Mouse (Mus musculus): ENCODE results near the gene Snap23. TPM values are rescaled to one million over a fixed set of nuclear protein-coding genes. Genes with fewer than 3 reads are reported as not detected.

Snap23 gene
- polyA plus RNA-seq, 1 experiment from 2014 or later, result 43.5 TPM

DNA sequence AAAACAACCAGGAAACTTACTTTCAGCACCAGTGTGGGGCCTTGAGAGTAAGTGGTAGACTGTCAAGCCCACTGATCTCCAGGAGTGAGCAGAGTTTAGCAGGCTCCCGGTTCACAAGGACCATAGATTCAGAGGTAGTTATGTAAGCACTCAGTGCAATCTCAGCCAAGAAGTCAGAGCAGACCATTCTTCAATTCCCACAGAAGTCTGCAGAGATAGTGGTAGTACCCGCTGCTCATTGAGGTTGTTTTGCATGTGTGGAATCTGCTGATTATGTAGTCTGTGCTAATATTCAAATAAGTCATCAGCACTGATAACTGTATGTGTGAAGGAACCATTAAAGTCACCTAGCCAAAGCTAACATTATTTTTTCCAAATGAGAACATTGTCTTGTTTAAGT is 63.2 kb downstream of the Snap23 start:
- 0 out of 2 replicates have a peak, but pooled peaks cover 11% of the 10 kb centered on the region for H3K36me3 ChIP-seq
- peaks cover 11% of the 10 kb centered on the region; the same call in 1 of the 2 replicates for H3K4me1 ChIP-seq
- no peak overlapping the region for H3K4me3 ChIP-seq (replicated peaks)
- H3K9me3 ChIP-seq, result no peaks in the 10 kb centered on the region
- H3K4me2 ChIP-seq, result peak overlapping the region; percentile 78; the same call in 1 of the 2 replicates
- no peak overlapping the region for H3K9ac ChIP-seq
- H3K27me3 ChIP-seq (replicated peaks), result no peaks in the 10 kb centered on the region
- 61% methylated on average over 2 of the region's 2 CpGs for WGBS
- H3K27ac ChIP-seq, result no peak overlapping the region
- ATAC-seq (ENCODE audit: insufficient read depth, low FRiP score, low read depth), result no peak

DNA sequence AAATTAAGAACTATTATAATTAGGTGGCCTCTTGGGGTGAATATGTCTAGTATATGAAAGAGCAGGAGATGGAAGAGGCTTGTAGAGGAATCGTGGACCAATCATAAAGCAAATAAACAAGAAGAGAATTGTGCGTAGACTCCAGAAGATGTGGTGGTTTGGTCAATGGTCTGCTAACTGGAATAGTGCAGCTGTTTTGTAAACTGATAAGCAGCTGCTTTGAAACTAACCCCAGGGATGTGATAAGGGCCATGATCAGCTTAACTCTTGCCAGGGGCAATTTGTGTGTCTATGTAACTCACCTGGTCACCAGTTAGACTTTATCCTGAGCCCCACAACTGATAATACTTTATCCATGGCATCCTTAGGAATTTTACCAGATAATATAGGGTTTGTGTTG is 64.0 kb downstream of the Snap23 start:
- no peak for ATAC-seq (ENCODE audit: insufficient read depth, low FRiP score, low read depth)
- H3K27me3 ChIP-seq (replicated peaks), result no peaks in the 10 kb centered on the region
- WGBS, result 66% methylated on average over 2 of the region's 2 CpGs
- H3K9ac ChIP-seq, result no peak overlapping the region
- H3K36me3 ChIP-seq, result 0 out of 2 replicates have a peak, but pooled peaks cover 11% of the 10 kb centered on the region
- no peaks in the 10 kb centered on the region for H3K9me3 ChIP-seq
- H3K4me2 ChIP-seq, result no peak overlapping the region
- H3K4me3 ChIP-seq (replicated peaks), result no peak overlapping the region
- peaks cover 11% of the 10 kb centered on the region; the same call in 1 of the 2 replicates for H3K4me1 ChIP-seq
- H3K27ac ChIP-seq, result no peak overlapping the region

DNA sequence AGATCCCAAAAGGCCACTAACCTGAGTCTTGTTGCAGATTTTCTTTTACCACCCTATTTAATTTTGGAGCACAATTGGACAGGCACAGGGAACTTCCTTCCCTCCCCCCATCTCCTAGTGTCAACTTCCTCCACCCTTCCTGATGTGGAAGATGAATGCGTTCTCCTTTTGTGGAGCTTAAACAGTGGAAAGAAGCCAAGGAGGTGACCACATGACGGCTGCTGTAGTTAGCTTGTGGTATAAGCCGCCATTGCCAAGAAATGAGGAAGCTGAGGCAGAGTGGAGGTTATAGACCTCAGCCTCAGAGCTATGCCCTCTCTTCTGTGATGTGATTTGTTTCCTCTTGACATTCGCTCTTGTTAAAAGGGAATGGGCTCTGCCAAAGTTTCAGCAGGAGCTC is 64.5 kb downstream of the Snap23 start:
- Histone ChIP-seq H3K4me1 (peaks cover 11% of the 10 kb centered on the region; the same call in 1 of the 2 replicates), H3K36me3 (0 out of 2 replicates have a peak, but pooled peaks cover 11% of the 10 kb centered on the region), H3K9ac (no peak overlapping the region), H3K27me3 (replicated peaks) (no peaks in the 10 kb centered on the region), H3K4me2 (no peak overlapping the region), H3K27ac (no peak overlapping the region), H3K9me3 (no peaks in the 10 kb centered on the region), H3K4me3 (replicated peaks) (no peak overlapping the region)
- 56% methylated on average over 4 of the region's 4 CpGs for WGBS
- no peak for ATAC-seq (ENCODE audit: insufficient read depth, low FRiP score, low read depth)

DNA sequence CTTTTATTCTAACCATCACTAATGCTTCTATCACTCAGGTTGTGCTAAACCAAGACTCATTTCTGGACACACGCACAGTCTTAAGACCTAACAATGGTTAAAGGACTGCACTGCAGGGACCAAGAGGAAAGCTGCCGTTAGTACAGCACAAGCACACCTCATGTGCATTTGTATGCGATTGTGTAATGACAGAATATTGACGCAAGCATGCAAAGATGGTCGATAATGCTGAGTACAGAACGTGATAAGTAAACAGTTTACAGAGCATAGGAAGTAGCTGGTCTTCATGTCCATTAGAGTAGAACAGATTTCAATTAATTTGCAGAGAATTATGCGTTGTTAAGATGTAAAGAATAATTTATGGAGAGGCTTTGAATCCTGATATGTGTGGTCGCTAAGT is 73.4 kb downstream of the Snap23 start:
- no peak for ATAC-seq (ENCODE audit: insufficient read depth, low FRiP score, low read depth)
- no peak overlapping the region for H3K4me3 ChIP-seq (replicated peaks)
- no peak overlapping the region for H3K4me2 ChIP-seq
- no peaks in the 10 kb centered on the region for H3K36me3 ChIP-seq
- H3K27ac ChIP-seq, result no peak overlapping the region
- H3K27me3 ChIP-seq (replicated peaks), result no peaks in the 10 kb centered on the region
- H3K9me3 ChIP-seq, result no peaks in the 10 kb centered on the region
- H3K9ac ChIP-seq, result no peak overlapping the region
- WGBS, result 81% methylated on average over 8 of the region's 8 CpGs
- no peaks in the 10 kb centered on the region for H3K4me1 ChIP-seq

DNA sequence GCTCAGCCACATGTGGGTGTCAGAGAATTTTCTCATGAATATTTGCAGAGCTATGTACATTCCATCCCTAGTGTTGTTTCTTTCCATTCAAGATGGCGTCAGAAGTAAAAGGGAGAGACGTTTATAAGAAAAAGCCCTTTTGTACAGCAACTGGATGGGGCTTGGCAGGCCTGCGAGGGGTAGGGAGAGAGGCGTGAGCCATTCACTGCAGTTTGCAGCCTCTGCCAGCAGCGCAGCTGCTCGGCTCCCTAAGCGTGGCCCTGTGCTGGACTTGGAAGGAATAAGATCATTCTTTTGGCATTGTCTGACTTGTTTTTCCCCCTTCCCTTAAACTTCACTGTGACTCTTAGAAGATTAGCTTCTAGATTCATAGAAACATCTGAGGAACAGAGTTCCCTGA is 76.4 kb downstream of the Snap23 start:
- Histone ChIP-seq H3K4me3 (replicated peaks) (no peak overlapping the region), H3K9me3 (no peaks in the 10 kb centered on the region), H3K36me3 (no peaks in the 10 kb centered on the region), H3K27me3 (replicated peaks) (no peaks in the 10 kb centered on the region), H3K4me1 (no peaks in the 10 kb centered on the region), H3K9ac (no peak overlapping the region), H3K27ac (no peak overlapping the region), H3K4me2 (no peak overlapping the region)
- 53% methylated on average over 7 of the region's 7 CpGs for WGBS
- ATAC-seq (ENCODE audit: insufficient read depth, low FRiP score, low read depth), result no peak

DNA sequence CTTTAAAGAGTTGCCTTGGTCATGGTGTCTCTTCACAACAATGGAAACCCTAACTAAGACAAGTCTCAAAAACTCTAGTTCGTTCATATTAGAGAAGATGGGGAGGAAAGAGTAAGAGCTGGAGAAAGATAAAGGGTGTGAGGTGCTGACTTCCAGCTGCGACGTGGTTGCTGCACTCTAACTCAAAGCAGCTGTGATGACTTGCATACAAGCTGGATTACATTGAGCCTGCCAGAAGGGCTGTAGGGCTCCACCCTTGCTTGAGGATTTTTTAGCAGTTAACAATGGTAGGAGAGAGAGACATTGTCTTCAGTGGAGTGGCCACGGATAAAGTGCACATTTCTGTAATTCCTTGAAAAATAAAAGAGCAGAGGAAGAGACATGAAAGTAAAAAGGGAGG is 79.3 kb downstream of the Snap23 start:
- H3K36me3 ChIP-seq, result no peaks in the 10 kb centered on the region
- no peak overlapping the region for H3K9ac ChIP-seq
- H3K9me3 ChIP-seq, result no peaks in the 10 kb centered on the region
- no peak for ATAC-seq (ENCODE audit: insufficient read depth, low FRiP score, low read depth)
- H3K4me2 ChIP-seq, result no peak overlapping the region
- no peaks in the 10 kb centered on the region for H3K27me3 ChIP-seq (replicated peaks)
- no peak overlapping the region for H3K4me3 ChIP-seq (replicated peaks)
- 0 out of 2 replicates have a peak overlapping the region, but pooled peaks have one; percentile 16 for H3K27ac ChIP-seq
- H3K4me1 ChIP-seq, result no peaks in the 10 kb centered on the region
- WGBS, result 62% methylated on average over 4 of the region's 4 CpGs

Other genes with a start within 250 kb of the Snap23 start
- gene Vps39, start 214.5 kb upstream of the Snap23 start, polyA plus RNA-seq (2015; fragmentation: Nextera tagmentation; extraction: Ambion mirVana), result 17.8 and 17.9 TPM in 2 replicates
- 7.7 and 9.0 TPM in 2 replicates for gene Ganc, start 163.8 kb upstream of the Snap23 start, polyA plus RNA-seq (2015; fragmentation: Nextera tagmentation; extraction: Ambion mirVana)
- 13.3 and 13.4 TPM in 2 replicates for gene Tmem87a, start 163.6 kb upstream of the Snap23 start, polyA plus RNA-seq (2015; fragmentation: Nextera tagmentation; extraction: Ambion mirVana)
- gene Capn3, start 111.7 kb upstream of the Snap23 start, polyA plus RNA-seq (2015; fragmentation: Nextera tagmentation; extraction: Ambion mirVana), result 0.95 and 1.4 TPM in 2 replicates
- 48.0 and 48.1 TPM in 2 replicates for gene Zfp106, start 3.8 kb upstream of the Snap23 start, polyA plus RNA-seq (2015; fragmentation: Nextera tagmentation; extraction: Ambion mirVana)
- gene Haus2, start 41.7 kb downstream of the Snap23 start, polyA plus RNA-seq (2015; fragmentation: Nextera tagmentation; extraction: Ambion mirVana), result 21.7 and 23.0 TPM in 2 replicates
- 17.8 and 19.9 TPM in 2 replicates for gene Lrrc57, start 41.8 kb downstream of the Snap23 start, polyA plus RNA-seq (2015; fragmentation: Nextera tagmentation; extraction: Ambion mirVana)
- gene Stard9, start 61.5 kb downstream of the Snap23 start, polyA plus RNA-seq (2015; fragmentation: Nextera tagmentation; extraction: Ambion mirVana), result 4.3 and 4.4 TPM in 2 replicates